Mouse (Mus musculus) intestine, postnatal 0 days (tissue): ENCODE measurements around the gene Slc22a21. TPM values are rescaled to one million over a fixed set of nuclear protein-coding genes. Genes with fewer than 3 reads are reported as not detected.

Experiments
- ATAC-seq: fragments of 200-750 bp; cut with Nextera tagmentation; 2 replicates; pipeline ENCODE4 v1.8.0; 2017; ENCODE audit warnings: mild to moderate bottlenecking, moderate TSS enrichment, moderate library complexity
- H3K27ac ChIP-seq: fragments of 300-500 bp; sonication (generic); 2 replicates; pipeline ENCODE4 v1.5.1; 2014; ENCODE audit warnings: mild to moderate bottlenecking, low read depth, low read length, moderate library complexity
- H3K27me3 ChIP-seq: fragments of 300-500 bp; sonication (generic); replicated peaks from 2 replicates; pipeline ENCODE4 v1.6.1; 2014; ENCODE audit warnings: low read length, mixed read lengths; ENCODE audit not compliant: control insufficient read depth, insufficient read depth
- H3K36me3 ChIP-seq: fragments of 300-500 bp; sonication (generic); 2 replicates; pipeline ENCODE4 v1.6.1; 2014; ENCODE audit warnings: mild to moderate bottlenecking, moderate library complexity; ENCODE audit not compliant: control insufficient read depth, insufficient read depth
- H3K4me1 ChIP-seq: fragments of 300-500 bp; sonication (generic); replicated peaks from 2 replicates; pipeline ENCODE4 v1.6.1; 2014; ENCODE audit warnings: antibody characterized with exemption, low read length, mixed read lengths; ENCODE audit not compliant: control insufficient read depth, insufficient read depth
- H3K4me2 ChIP-seq: fragments of 300-500 bp; sonication (generic); replicated peaks from 2 replicates; pipeline ENCODE4 v1.6.1; 2014; ENCODE audit warnings: low read depth, mild to moderate bottlenecking, moderate library complexity
- H3K4me3 ChIP-seq: fragments of 300-500 bp; sonication (generic); 2 replicates; pipeline ENCODE4 v1.5.1; 2014; ENCODE audit warnings: low read depth, low read length
- H3K9ac ChIP-seq: fragments of 300-500 bp; sonication (generic); 2 replicates; pipeline ENCODE4 v1.6.1; 2014; ENCODE audit warnings: mild to moderate bottlenecking, low read depth, low read length
- H3K9me3 ChIP-seq: fragments of 300-500 bp; sonication (generic); 2 replicates; pipeline ENCODE4 v1.6.1; 2016; ENCODE audit warnings: mixed run types; ENCODE audit not compliant: control insufficient read depth
- CTCF ChIP-seq: sonication (generic); IDR thresholded peaks from 2 replicates; pipeline ENCODE4 v1.5.1; 2016; ENCODE audit warnings: low read depth, mild to moderate bottlenecking, control low read depth, antibody characterized with exemption, moderate library complexity
- WGBS: fragments of 180-500 bp; shearing (Covaris S2); extraction: QIAGEN DNeasy Blood & Tissue Kit; methylation state at CpG from one replicate; pipeline ENCODE4 v1.1.7; 2014; 5-methylcytosine and 5-hydroxymethylcytosine counted together
- polyA plus RNA-seq: library from polyadenylated mRNA; unstranded; fragments of >200 nt; fragmentation: Nextera tagmentation; extraction: Ambion mirVana; gene quantifications from 2 replicates; pipeline ENCODE4 v1.2.1, GENCODE M21; 2015

The Slc22a21 gene
- polyA plus RNA-seq, 1 experiment from 2014 or later = 6.8 TPM

GRCm38 (mm10) chr11:53902741-53903140 is 77.4 kb downstream of the Slc22a21 start:
- Histone ChIP-seq H3K9me3 (no peaks in the 10 kb centered on the region), H3K27me3 (no peaks in the 10 kb centered on the region), H3K27ac (no peak overlapping the region), H3K4me3 (no peak overlapping the region), H3K36me3 (no peaks in the 10 kb centered on the region), H3K4me1 (peaks cover 6% of the 10 kb centered on the region; the same call in 1 of the 2 replicates), H3K4me2 (no peak overlapping the region), H3K9ac (no peak overlapping the region)
- no peak for TF ChIP-seq CTCF
- WGBS = 93% methylated on average over 14 of the region's 14 CpGs
- ATAC-seq = no peak

GRCm38 (mm10) chr11:53900991-53901390 is 79.1 kb downstream of the Slc22a21 start:
- WGBS = 31% methylated on average over 1 of the region's 1 CpGs
- Histone ChIP-seq H3K27me3 (no peaks in the 10 kb centered on the region), H3K9ac (no peak overlapping the region), H3K9me3 (no peaks in the 10 kb centered on the region), H3K4me3 (no peak overlapping the region), H3K4me2 (no peak overlapping the region), H3K36me3 (no peaks in the 10 kb centered on the region), H3K27ac (no peak overlapping the region), H3K4me1 (peaks cover 6% of the 10 kb centered on the region)
- no peak for ATAC-seq
- TF ChIP-seq CTCF = no peak

- ATAC-seq = no peak
- no peak overlapping the region for H3K9ac ChIP-seq
- TF ChIP-seq CTCF = no peak
- WGBS = 87% methylated on average over 6 of the region's 6 CpGs
- peaks cover 2% of the 10 kb centered on the region for H3K4me1 ChIP-seq
- no peak overlapping the region for H3K4me3 ChIP-seq
- no peaks in the 10 kb centered on the region for H3K36me3 ChIP-seq
- H3K9me3 ChIP-seq = no peaks in the 10 kb centered on the region
- H3K27ac ChIP-seq = no peak overlapping the region
- no peak overlapping the region for H3K4me2 ChIP-seq
- H3K27me3 ChIP-seq = no peaks in the 10 kb centered on the region
Measured at GRCm38 (mm10) chr11:53899981-53900380, 80.2 kb downstream of the Slc22a21 start.

Other genes with a start within 250 kb of the Slc22a21 start
- 64.3 and 76.1 TPM in 2 replicates for gene Irf1, start 210.3 kb downstream of the Slc22a21 start, polyA plus RNA-seq
- 0.17 and 0.67 TPM in 2 replicates for gene Gm17334, start 207.1 kb downstream of the Slc22a21 start, polyA plus RNA-seq
- gene Gm12216, start 121.1 kb downstream of the Slc22a21 start, polyA plus RNA-seq = 6.5 and 8.0 TPM in 2 replicates
- gene Slc22a5, start 88.7 kb downstream of the Slc22a21 start, polyA plus RNA-seq = 40.5 and 40.8 TPM in 2 replicates
- 1.2 and 1.3 TPM in 2 replicates for gene Slc22a4, start 47.8 kb upstream of the Slc22a21 start, polyA plus RNA-seq
- 21.0 and 22.6 TPM in 2 replicates for gene Pdlim4, start 88.7 kb upstream of the Slc22a21 start, polyA plus RNA-seq
- 6.9 and 8.3 TPM in 2 replicates for gene P4ha2, start 119.8 kb upstream of the Slc22a21 start, polyA plus RNA-seq